Mouse (Mus musculus) spleen, adult 12 weeks (tissue): ENCODE data around the gene Gins3.
"Not testable (repeated sequence)": the region's sequence is repeated elsewhere in the genome, so short reads cannot be mapped to it uniquely, and the experiment has no call there.

Source experiments
- DNase-seq: peaks from one replicate; pipeline ENCODE4 v3.0.0; 2022; ENCODE audit warnings: low spot score

The Gins3 gene

GRCm38 (mm10) chr8:95633262-95634062, at the start of gene Gins3:
TSS of gene Gins3 (plus strand) at chr8:95633453.
- peak; percentile 89 for DNase-seq

GRCm38 (mm10) chr8:95587339-95587738, 45.9 kb upstream of the Gins3 start:
- no peak for DNase-seq

DNA sequence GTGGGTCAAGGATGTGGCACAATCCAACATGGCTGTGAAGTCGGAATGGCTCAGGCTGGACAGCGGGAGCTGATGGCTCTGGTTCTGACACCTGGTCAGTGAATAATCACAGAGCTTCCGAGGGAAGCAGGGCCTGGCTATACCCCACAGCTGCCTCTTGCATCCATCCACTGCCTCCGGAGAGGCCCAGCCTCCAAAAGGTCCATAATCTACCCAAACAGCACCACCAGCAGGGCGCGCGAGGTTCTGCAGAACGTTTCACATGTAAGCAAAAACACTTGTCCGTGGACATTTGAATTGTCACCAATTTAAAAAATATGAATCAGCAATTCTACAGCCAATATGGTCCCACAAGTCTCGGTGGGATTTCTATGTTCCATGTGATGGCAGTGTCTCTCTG, 44.0 kb upstream of the Gins3 start:
- no peak for DNase-seq

DNA sequence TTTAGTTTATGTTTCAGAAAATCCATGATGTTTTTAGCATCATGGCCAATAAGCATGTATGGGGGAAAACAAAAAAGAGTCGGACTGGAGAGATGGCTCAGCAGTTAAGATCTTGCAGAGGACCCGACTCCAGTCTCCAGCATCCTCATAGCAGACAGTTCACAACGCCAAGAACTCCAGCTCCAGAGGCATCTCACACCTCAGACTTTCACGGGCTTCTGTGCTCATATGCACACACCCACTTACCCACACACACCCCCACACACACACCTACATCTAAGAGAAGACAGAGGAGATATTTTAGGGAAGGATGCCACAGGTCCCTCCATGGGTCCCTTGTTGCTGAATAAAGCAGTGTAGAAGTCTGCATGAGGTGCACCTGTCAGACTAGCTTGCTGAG, 42.7 kb upstream of the Gins3 start:
- DNase-seq: no peak

DNA sequence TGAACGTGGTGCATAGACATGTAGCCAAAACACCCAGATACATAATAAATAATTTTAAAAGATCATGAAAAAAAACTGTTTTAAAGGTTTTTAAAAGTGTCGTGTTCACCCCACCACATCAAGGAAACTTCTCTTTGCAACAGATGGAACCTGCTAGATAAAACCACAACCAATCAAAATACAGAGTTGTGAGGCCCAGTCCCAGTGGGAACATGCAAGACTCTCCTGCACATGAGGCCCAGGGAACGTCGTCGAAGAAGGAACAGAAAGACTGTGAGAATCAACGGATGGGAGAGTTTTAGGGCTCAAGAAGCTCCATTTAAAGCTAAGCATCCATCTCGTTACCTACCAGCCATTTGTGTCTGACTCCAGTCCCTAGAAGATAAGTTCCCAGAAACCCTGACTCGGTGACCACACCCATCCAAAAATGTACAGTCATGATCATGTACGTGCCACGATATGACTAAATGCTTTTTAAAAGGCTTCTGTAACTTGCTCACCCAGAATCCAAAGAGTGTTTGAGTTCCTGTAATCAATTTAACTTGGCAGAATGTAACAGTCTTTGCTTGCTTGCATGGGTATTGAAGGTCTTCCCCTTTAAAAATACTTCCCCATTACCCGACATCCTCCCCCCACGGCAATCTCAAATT, 41.0 kb upstream of the Gins3 start:
- DNase-seq: no peak

DNA sequence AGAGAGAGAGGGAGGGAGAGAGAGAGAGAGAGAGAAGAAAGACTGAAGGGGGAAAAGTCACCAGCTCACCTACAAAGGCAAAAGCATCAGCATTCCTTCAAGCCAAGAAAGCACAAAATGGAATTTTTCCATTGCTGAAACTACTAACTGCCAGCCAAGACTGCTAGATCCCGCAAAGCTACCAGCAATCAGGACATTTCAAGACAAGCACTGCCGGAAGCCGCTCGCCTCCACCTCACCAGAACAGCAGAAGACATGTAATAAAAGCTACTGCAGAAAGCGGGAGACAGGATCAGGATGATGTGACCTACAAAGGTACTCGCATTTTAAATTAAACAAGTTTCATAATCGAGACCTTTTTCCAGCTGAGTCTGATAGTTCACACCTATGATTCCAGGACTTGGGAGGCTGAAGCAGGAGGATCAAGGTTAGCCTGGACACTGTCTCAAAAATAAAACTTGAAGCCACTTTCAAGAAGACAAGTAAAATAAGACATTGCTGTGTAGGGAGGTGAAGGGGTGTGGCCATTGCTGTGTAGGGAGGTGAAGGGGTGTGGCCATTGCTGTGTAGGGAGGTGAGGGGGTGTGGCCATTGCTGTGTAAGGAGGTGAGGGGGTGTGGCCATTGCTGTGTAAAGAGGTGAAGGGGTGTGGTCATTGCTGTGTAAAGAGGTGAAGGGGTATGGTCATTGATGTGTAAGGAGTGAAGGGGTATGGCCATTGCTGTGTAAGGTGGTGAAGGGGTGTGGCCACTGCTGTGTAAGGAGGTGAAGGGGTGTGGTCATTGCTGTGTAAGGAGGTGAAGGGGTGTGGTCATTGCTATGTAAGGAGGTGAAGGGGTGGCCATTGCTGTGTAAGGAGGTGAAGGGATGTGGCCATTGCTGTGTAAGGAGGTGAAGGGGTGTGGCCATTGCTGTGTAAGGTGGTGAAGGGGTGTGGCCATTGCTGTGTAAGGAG, 39.5 kb upstream of the Gins3 start:
- DNase-seq: no peak

DNA sequence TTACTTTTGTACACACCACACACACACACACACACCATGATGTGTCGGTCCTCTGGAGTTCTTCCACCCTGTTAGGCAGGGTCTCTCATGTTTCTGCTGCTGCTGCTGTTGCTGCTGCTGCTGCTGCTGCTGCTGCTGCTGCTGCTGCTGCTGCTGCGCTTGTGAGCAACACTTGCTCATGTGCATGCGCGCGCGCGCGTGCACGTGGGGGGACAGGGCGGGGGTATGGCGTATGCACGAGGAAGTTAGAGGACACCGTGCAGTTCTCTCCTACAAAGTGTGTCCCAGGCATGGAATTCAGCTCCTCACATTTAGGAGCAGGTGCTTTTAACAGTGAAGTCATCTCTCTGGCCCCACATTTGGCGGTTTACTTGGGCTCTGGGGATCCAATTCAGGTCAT, 38.1 kb upstream of the Gins3 start:
- no peak for DNase-seq

- DNase-seq: no peak
Observed at GRCm38 (mm10) chr8:95596841-95597241, 36.4 kb upstream of the Gins3 start.

- peak; percentile 26 for DNase-seq
Observed at GRCm38 (mm10) chr8:95599861-95600260, 33.4 kb upstream of the Gins3 start.

DNA sequence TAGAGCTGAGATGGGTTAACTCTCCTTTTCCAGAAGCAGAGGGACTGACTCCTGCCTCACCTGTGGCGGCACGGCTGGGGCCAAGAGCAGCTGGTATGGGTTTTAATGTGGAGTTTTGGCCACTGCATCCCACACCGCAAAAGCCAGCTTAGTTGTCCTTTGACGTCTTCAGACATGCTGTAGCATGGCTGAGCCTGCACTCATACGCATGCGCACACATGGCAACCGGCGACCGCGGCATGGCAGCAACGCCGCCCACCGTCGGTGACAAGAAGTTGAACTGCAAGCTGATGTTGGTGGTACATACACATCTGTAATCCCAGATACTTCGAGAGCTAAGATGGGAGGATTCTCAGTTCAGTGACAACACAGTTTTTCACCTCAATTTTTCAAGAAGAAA, 31.9 kb upstream of the Gins3 start:
- no peak for DNase-seq

DNA sequence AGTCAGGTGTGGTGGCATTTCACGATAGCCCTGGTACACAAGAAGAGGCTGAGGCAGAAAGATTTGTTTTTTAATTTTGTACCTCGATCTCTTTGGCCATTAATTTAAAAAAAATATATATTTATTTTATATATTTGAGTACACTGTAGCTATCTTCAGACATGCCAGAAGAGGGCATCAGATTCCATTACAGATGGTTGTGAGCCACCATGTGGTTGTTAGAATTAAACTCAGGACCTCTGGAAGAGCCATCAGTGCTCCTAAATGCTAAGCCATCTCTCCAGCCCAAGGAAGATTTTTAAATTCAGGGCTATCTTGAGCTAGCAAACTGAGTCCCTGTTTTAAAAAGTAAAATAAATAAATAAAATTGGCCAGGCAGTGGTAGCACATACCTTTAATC, 31.1 kb upstream of the Gins3 start:
- DNase-seq: no peak

GRCm38 (mm10) chr8:95606509-95606908, 26.7 kb upstream of the Gins3 start:
- not testable (repeated sequence) for DNase-seq

GRCm38 (mm10) chr8:95607210-95607609, 26.0 kb upstream of the Gins3 start:
- no peak for DNase-seq

DNA sequence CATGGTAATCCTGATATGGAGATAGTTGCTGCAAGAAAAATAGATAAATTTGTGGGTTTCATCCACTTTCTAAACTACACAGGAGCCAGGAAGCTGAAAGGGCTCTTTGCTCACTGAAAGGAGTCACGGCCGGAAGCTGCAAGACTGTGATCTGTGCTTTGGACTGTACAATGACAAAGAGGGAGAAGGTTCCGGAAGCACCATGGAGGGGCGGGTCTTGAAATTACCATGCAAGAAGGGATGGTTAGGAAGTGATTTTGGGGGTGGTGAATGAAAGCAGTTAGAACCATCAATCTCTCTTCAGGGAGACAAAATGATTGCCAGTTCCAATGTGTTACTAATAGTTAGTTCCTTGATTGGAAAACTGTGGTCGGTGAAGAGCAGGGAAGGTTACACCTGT, 23.8 kb upstream of the Gins3 start:
- no peak for DNase-seq

- DNase-seq: peak; percentile 9
Observed at GRCm38 (mm10) chr8:95610749-95611148, 22.5 kb upstream of the Gins3 start.

GRCm38 (mm10) chr8:95611769-95612168, 21.5 kb upstream of the Gins3 start:
- no peak for DNase-seq

- DNase-seq: no peak
Observed at GRCm38 (mm10) chr8:95616383-95616782, 16.9 kb upstream of the Gins3 start.

- no peak for DNase-seq
Observed at GRCm38 (mm10) chr8:95620046-95620445, 13.2 kb upstream of the Gins3 start.

DNA sequence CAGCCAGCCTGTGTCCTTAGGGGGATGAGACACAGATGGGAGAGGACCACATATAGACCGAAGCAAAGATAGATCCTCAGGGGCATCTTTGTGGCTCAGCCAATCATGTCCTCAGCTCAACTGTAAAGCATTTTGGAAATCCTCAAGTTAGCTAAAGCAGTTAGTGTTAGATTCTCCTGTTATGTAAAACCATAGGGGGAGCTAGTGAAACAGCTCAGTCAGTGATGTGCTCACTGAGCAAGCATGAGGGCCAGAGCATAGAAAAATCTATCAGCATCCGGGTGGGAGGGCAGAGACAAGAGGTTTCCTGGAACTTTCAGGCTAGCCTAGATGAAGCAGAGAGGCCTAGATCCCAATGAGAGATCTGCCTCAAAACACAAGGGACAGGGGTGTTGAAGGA, 8.4 kb upstream of the Gins3 start:
- DNase-seq: no peak

GRCm38 (mm10) chr8:95632840-95633239, 413 bp upstream of the Gins3 start:
- DNase-seq: no peak

GRCm38 (mm10) chr8:95634063-95634340, 749 bp downstream of the Gins3 start:
- DNase-seq: no peak

GRCm38 (mm10) chr8:95644942-95645341, 11.7 kb downstream of the Gins3 start:
- no peak for DNase-seq

- no peak for DNase-seq
Observed at GRCm38 (mm10) chr8:95648251-95648650, 15.0 kb downstream of the Gins3 start.
